Mouse (Mus musculus) forebrain, embryonic 11.5 days (tissue): ENCODE measurements around the gene Meaf6. TPM values are rescaled to one million over a fixed set of nuclear protein-coding genes. Genes with fewer than 3 reads are reported as not detected.
A peak's percentile ranks its signal among the peaks of the same experiment; 100 is the strongest.

ENCODE experiments used
- ATAC-seq: fragments of 200-750 bp; cut with Nextera tagmentation; replicated peaks from 2 replicates; pipeline ENCODE4 v1.8.0; 2017; ENCODE audit warnings: moderate TSS enrichment; ENCODE audit not compliant: low FRiP score
- DNase-seq: peaks from one replicate; pipeline ENCODE4 v3.0.0-alpha.2; 2017; ENCODE audit warnings: low spot score
- H3K27ac ChIP-seq: fragments of 300-500 bp; sonication (generic); 2 replicates; pipeline ENCODE4 v1.5.1; 2014; ENCODE audit warnings: low read depth, low read length
- H3K27me3 ChIP-seq: fragments of 300-500 bp; sonication (generic); 2 replicates; pipeline ENCODE4 v1.6.1; 2014; ENCODE audit warnings: mild to moderate bottlenecking, low read length, mixed read lengths; ENCODE audit not compliant: control insufficient read depth, insufficient read depth
- H3K36me3 ChIP-seq: fragments of 300-500 bp; sonication (generic); 2 replicates; pipeline ENCODE4 v1.6.1; 2014; ENCODE audit warnings: mild to moderate bottlenecking, low read length, moderate library complexity, mixed read lengths; ENCODE audit not compliant: control insufficient read depth, insufficient read depth
- H3K4me1 ChIP-seq: fragments of 300-500 bp; sonication (generic); replicated peaks from 2 replicates; pipeline ENCODE4 v1.6.1; 2014; ENCODE audit warnings: low read length, mixed read lengths; ENCODE audit not compliant: control insufficient read depth, insufficient read depth
- H3K4me2 ChIP-seq: fragments of 300-500 bp; sonication (generic); 2 replicates; pipeline ENCODE4 v1.6.1; 2014; ENCODE audit warnings: low read depth, mild to moderate bottlenecking, low read length, moderate library complexity, mixed read lengths; ENCODE audit not compliant: severe bottlenecking
- H3K4me3 ChIP-seq: fragments of 300-500 bp; sonication (generic); 2 replicates; pipeline ENCODE4 v1.5.1; 2014; ENCODE audit warnings: low read depth, low read length
- H3K9ac ChIP-seq: fragments of 300-500 bp; sonication (generic); 2 replicates; pipeline ENCODE4 v1.6.1; 2014; ENCODE audit warnings: low read length
- H3K9me3 ChIP-seq: fragments of 300-500 bp; sonication (generic); 2 replicates; pipeline ENCODE4 v1.6.1; 2016; ENCODE audit warnings: low read length, mixed read lengths; ENCODE audit not compliant: control insufficient read depth
- WGBS: fragments of 180-500 bp; shearing (Covaris S2); extraction: QIAGEN DNeasy Blood & Tissue Kit; methylation state at CpG from one replicate; pipeline ENCODE4 v1.1.7; 2014; 5-methylcytosine and 5-hydroxymethylcytosine counted together
- polyA plus RNA-seq: library from polyadenylated mRNA; unstranded; fragments of >200 nt; fragmentation: Nextera tagmentation; extraction: Ambion mirVana; gene quantifications from 2 replicates; pipeline ENCODE4 v1.2.1, GENCODE M21; 2014

Gene Meaf6
- polyA plus RNA-seq, 1 experiment from 2014 or later: 109 TPM

DNA sequence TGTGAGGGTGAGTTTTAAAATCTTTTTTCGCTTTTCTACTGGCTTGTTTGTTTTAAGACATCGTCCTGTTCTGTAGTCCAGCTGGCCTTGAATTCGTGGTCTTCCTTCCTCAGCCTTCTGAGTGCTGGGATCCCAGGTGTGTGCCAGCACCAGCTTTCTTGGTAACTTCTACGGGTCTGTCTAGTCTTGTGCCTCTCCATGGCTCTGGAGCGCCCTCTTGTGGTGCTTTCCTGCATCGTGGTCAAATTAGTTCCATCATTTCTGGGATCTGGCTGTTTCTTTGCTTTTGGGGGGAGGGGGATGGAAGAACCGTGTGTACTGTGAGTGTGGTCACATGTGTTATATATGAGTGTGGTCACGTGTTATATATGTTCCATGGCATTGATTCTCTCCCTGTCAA, 14.5 kb downstream of the Meaf6 start:
- Histone ChIP-seq H3K9me3 (no peaks in the 10 kb centered on the region), H3K27ac (no peak overlapping the region), H3K9ac (no peak overlapping the region), H3K36me3 (no peaks in the 10 kb centered on the region; the same call in 1 of the 2 replicates), H3K4me3 (no peak overlapping the region), H3K4me1 (no peaks in the 10 kb centered on the region), H3K27me3 (no peaks in the 10 kb centered on the region), H3K4me2 (no peak overlapping the region)
- peak; percentile 92 for DNase-seq
- WGBS: 13% methylated on average over 8 of the region's 8 CpGs
- ATAC-seq: no peak; the same call in 1 of the 2 replicates

DNA sequence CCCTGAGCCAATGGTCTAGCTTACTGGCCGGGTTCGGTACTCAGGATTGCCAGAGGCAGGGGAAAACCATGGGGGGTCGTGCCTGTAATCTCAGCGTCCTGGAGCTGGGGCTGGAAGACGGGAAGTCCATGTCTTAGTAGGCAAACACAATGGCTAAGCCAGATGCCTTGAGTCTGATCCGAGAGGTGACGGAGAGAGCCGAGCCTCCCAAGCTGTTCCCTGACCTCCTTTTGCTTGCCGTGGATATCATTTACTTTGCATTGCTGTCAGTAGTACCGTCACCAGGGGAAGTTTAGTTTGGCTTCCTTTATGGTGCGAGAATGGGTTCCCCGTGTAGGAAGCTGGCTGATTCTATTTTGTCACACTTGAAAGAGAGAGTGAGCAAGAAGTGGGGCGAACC, 16.4 kb downstream of the Meaf6 start:
- Histone ChIP-seq H3K27ac (no peak overlapping the region), H3K4me1 (no peaks in the 10 kb centered on the region), H3K4me2 (no peak overlapping the region), H3K9ac (no peak overlapping the region), H3K27me3 (no peaks in the 10 kb centered on the region), H3K4me3 (no peak overlapping the region), H3K9me3 (no peaks in the 10 kb centered on the region), H3K36me3 (no peaks in the 10 kb centered on the region; the same call in 1 of the 2 replicates)
- DNase-seq (no peak), ATAC-seq (no peak)
- WGBS: 68% methylated on average over 13 of the region's 13 CpGs

DNA sequence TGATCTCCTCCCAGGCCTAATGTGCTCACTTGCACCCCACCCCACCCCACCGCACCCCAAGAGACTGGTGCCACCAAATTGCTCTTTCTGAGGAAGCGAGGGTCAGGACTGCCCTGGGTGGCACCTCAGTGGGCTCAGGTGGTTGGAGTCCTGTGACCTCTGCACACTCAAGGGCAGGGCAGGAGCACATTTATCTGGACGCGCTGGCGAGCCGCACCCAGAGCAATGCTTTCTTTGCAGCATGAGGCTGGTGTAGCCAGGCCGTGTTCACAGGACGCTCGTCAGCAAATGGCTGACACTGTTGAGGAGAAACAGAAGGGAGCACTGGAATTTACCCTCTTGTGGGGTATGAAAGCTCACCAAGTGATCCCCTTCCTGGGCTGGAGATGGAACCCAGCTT, 20.4 kb downstream of the Meaf6 start:
- H3K27ac ChIP-seq: no peak overlapping the region
- DNase-seq (no peak), ATAC-seq (no peak)
- H3K4me1 ChIP-seq: no peaks in the 10 kb centered on the region
- H3K4me2 ChIP-seq: no peak overlapping the region
- H3K27me3 ChIP-seq: no peaks in the 10 kb centered on the region
- no peaks in the 10 kb centered on the region for H3K9me3 ChIP-seq
- no peaks in the 10 kb centered on the region; the same call in 1 of the 2 replicates for H3K36me3 ChIP-seq
- no peak overlapping the region for H3K9ac ChIP-seq
- 91% methylated on average over 9 of the region's 9 CpGs for whole genome bisulfite sequencing
- H3K4me3 ChIP-seq: no peak overlapping the region

DNA sequence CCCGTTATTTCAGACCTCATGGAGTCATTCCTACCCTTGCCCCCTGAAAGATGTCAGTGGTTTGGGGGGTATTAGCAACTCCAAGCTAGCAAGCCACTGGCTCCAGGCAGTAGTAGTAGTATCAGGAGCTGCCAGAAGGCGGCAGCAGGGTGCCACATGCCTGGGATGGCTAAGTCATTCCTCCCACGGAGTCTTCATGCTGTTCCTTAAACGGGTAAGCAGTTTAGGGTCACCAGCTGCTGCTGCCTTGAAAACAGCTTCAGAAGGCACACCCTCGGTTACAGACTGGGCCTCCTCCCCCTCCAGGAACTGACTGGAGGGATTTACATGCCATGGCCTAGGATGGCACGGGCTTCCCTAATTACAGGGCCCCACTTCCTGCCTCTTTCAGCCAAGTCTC, 29.7 kb downstream of the Meaf6 start:
- Histone ChIP-seq H3K4me1 (0 out of 2 replicates have a peak, but pooled peaks cover 1% of the 10 kb centered on the region), H3K9me3 (no peaks in the 10 kb centered on the region), H3K36me3 (no peaks in the 10 kb centered on the region; the same call in 1 of the 2 replicates), H3K4me3 (no peak overlapping the region), H3K4me2 (no peak overlapping the region), H3K9ac (no peak overlapping the region), H3K27ac (no peak overlapping the region), H3K27me3 (no peaks in the 10 kb centered on the region)
- WGBS: 19% methylated on average over 6 of the region's 6 CpGs
- peak; percentile 44; the same call in 1 of the 2 replicates for ATAC-seq
- peak; percentile 85 for DNase-seq

DNA sequence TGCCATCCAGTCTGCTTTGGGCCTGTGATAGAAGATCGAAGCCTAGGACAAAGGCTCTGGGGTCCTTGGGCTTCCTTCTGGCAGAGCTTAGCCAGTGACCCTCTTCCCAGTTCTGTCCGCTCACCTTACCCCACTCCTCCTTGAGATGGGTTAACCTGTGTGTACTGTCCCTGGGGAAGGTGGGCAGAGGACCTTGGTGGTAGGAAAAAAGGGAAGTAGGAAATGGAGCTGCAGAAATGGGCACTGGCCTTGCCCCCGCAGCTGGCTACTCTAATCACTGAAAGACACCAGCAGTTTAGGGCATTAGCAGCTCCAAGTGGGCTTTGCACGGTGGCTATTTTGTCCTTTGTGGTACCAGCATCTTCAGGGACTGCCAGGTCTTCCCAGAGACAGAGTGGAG, 30.1 kb downstream of the Meaf6 start:
- ATAC-seq (no peak), DNase-seq (no peak)
- 0 out of 2 replicates have a peak, but pooled peaks cover 1% of the 10 kb centered on the region for H3K4me1 ChIP-seq
- 81% methylated on average over 4 of the region's 4 CpGs for WGBS
- H3K36me3 ChIP-seq: no peaks in the 10 kb centered on the region; the same call in 1 of the 2 replicates
- no peak overlapping the region for H3K27ac ChIP-seq
- H3K9ac ChIP-seq: no peak overlapping the region
- H3K9me3 ChIP-seq: no peaks in the 10 kb centered on the region
- no peaks in the 10 kb centered on the region for H3K27me3 ChIP-seq
- no peak overlapping the region for H3K4me3 ChIP-seq
- no peak overlapping the region for H3K4me2 ChIP-seq

DNA sequence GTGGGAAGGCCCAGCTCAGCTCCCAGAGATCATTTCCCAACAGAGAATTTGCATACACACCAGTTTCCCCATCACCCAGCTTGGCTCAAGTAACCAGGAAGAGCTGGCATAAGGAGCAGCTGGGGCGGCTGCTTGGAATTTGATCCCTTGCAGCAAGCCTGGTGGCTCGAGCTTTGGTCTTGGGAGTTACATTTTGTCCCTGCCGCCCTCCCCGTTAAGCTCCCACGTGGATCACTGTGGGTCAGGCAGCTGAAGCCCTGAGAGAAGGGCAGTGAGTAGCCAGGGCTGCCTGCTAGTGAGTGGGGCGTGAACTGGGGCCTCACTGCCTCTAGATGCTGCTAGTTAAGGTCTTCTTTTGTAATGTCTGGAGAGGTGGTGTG, 30.8 kb downstream of the Meaf6 start:
- H3K36me3 ChIP-seq: no peaks in the 10 kb centered on the region; the same call in 1 of the 2 replicates
- 39% methylated on average over 6 of the region's 6 CpGs for WGBS
- H3K4me2 ChIP-seq: no peak overlapping the region
- no peak overlapping the region for H3K9ac ChIP-seq
- DNase-seq (no peak), ATAC-seq (no peak)
- no peaks in the 10 kb centered on the region for H3K27me3 ChIP-seq
- H3K9me3 ChIP-seq: no peaks in the 10 kb centered on the region
- H3K27ac ChIP-seq: no peak overlapping the region
- H3K4me1 ChIP-seq: 0 out of 2 replicates have a peak, but pooled peaks cover 1% of the 10 kb centered on the region
- no peak overlapping the region for H3K4me3 ChIP-seq

DNA sequence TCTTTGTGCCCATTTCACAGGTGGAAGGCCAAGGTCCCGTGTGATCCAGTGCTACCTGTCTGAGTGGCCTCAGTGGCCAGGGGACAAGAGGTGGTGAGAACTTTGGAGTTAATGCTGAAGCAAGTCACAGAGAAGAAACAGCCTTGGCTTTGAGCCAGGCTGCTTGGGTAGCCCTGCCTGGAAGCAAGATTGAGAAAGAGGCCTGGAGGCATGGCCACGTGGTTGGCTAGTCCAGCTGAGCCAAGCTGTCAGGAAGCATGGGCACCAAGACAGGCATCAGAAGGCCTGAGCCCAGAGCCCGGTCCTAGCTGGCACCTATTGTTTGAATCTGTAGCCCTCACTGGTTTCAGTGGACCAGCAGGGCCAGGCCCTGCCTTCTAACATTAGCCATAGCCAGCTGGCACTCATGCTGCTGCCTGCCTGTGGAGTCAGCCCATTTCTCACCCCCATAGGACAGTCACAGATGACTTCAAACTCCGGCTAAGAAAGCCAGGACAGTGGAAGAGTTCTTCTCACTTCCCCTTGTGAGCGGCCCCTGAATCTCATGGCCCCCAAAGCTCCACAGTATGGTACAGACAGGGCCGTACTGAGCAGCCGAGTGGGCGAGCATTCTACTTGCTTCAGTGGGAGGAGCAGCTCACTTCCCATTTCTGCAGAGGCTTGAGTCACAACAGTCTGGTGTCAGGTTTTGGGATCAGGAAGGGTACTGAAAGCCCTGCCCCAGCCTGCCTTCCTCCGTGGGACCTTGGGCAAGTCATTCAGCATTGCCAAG, 31.3 kb downstream of the Meaf6 start:
- H3K27ac ChIP-seq: no peak overlapping the region
- DNase-seq: peak; percentile 47
- WGBS: 76% methylated on average over 9 of the region's 9 CpGs

DNA sequence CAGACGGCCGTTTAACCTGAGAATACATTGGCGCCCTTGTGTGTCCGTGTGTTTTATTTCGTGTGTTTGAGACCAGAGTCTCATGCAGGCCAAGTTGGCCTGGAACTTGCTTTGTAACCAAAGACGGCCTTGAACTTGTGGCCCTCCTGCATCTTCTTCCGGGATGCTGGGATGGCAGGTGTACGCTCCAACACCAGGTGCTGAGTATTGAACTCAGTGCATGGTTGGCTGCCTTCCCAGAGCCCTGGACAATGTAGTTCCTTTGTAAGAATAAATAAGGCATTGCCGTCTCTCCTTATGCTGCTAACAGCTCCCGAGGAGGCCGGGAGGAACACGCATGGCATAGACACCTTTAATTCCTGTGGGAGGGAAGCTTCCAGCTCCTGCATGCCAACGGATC, 32.0 kb downstream of the Meaf6 start:
- Histone ChIP-seq H3K4me1 (0 out of 2 replicates have a peak, but pooled peaks cover 1% of the 10 kb centered on the region), H3K27me3 (no peaks in the 10 kb centered on the region), H3K9ac (no peak overlapping the region), H3K36me3 (no peaks in the 10 kb centered on the region; the same call in 1 of the 2 replicates), H3K4me2 (no peak overlapping the region), H3K4me3 (no peak overlapping the region), H3K9me3 (no peaks in the 10 kb centered on the region), H3K27ac (no peak overlapping the region)
- no peak for ATAC-seq
- WGBS: 83% methylated on average over 13 of the region's 13 CpGs
- peak; percentile 47 for DNase-seq

More for the DNA sequence above, 31.3 kb downstream of the Meaf6 start:
- no peaks in the 10 kb centered on the region for H3K9me3 ChIP-seq
- H3K36me3 ChIP-seq: no peaks in the 10 kb centered on the region; the same call in 1 of the 2 replicates
- no peaks in the 10 kb centered on the region for H3K27me3 ChIP-seq
- no peak overlapping the region for H3K9ac ChIP-seq
- H3K4me1 ChIP-seq: 0 out of 2 replicates have a peak, but pooled peaks cover 1% of the 10 kb centered on the region
- no peak overlapping the region for H3K4me3 ChIP-seq
- ATAC-seq: no peak
- no peak overlapping the region for H3K4me2 ChIP-seq

DNA sequence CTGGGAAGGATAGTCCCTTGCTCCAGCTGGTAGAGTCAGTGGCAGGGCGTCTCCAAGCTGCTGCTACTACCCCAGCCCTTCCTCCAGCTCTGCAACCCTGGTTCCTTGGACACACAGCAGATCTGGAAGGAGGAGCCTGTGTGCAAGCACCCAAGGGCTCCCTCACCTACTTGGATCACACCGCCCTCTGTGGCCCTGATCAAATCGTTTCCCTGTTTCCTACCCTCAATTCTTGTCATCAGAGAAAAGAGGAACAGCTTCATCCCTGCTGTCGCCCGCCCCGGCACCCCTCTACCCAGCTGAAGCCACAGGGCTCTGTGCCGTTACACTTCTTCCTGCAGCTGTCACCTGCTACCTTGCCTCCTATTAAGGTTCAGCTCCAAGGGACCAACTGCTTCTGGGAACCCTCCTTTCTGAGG, 33.0 kb downstream of the Meaf6 start:
- no peak overlapping the region for H3K9ac ChIP-seq
- peak; percentile 46 for DNase-seq
- H3K27me3 ChIP-seq: no peaks in the 10 kb centered on the region
- no peaks in the 10 kb centered on the region for H3K36me3 ChIP-seq
- WGBS: 83% methylated on average over 7 of the region's 7 CpGs
- ATAC-seq: no peak
- H3K4me1 ChIP-seq: peaks cover 4% of the 10 kb centered on the region
- no peak overlapping the region for H3K27ac ChIP-seq
- no peak overlapping the region for H3K4me3 ChIP-seq
- no peaks in the 10 kb centered on the region for H3K9me3 ChIP-seq
- no peak overlapping the region for H3K4me2 ChIP-seq
